Mouse (Mus musculus): ENCODE data around the gene Lrrc36. TPM values are rescaled to one million over a fixed set of nuclear protein-coding genes. Genes with fewer than 3 reads are reported as not detected.

Gene Lrrc36
- polyA plus RNA-seq, 1 experiment: 7.5 TPM

DNA sequence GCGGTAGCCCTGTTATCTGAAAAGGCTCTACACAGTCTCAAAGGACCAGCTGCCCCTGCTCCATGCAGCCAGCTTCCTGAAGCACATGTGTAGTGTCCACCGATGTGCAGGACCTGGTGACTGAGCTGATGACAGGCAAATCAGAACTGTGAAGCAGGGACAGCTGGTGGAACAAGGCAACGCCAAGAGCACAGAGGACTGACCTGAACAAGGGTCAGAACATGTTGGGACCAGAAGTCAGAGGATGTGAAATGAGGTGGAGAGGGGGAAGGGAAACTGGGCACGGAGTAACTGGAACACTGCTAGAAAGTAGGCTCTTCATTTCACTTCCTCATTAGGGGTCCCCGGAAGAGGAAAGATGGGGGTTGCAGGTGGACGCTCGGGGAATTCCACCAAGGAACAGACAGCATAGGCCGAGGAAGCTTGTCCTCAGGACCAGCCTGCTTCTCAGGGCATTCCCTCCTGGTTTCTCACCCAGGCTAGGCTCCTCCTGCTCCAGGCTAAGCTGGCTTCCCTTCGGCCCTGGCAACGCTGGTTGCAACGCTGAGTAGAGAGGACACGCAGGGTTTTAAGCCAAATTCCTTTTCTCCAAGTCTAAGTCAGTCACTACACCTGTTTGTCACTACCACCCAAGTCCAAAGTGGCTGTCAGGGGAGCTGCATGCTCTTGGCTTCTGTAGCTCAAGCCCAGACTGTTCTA lies 20.1 kb upstream of the Lrrc36 start:
- TF ChIP-seq CTCF (IDR thresholded peaks at IDR 0.05; ENCODE audit: insufficient read depth, low read length) (no peak), POLR2A (IDR thresholded peaks at IDR 0.05; ENCODE audit: borderline replicate concordance, extremely low read depth, low read depth, low read length) (no peak)
- Histone ChIP-seq H3K4me1 (ENCODE audit: control insufficient read depth, insufficient read depth, low read length) (peaks cover 8% of the 10 kb centered on the region), H3K4me3 (replicated peaks; ENCODE audit: extremely low read depth, low read depth, low read length) (no peak overlapping the region)
- no peak for DNase-seq
- WGBS: 67% methylated on average over 12 of the region's 12 CpGs

DNA sequence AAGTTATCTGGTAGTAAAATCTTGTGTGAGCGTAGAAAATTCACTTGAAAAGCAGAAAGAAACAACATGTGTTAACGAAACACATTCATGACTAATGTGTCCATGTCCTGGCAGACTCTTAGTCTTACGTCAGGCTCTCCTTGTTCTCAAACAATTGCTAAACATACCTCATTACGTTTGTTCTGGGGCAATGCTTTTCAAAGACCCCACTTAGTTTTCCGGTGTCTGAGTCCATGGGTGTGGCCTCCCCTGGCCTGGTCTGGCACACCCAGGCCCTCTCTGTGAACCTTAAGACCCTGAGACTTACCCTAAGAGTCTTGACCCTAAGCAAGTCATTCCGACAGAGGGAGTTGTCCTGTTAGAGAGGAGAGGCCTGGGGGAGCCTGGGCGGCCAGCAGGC lies 19.5 kb upstream of the Lrrc36 start:
- Histone ChIP-seq H3K4me3 (replicated peaks; ENCODE audit: extremely low read depth, low read depth, low read length) (no peak overlapping the region), H3K4me1 (ENCODE audit: control insufficient read depth, insufficient read depth, low read length) (peaks cover 8% of the 10 kb centered on the region)
- whole genome bisulfite sequencing: 53% methylated on average over 7 of the region's 7 CpGs
- DNase-seq: peak; percentile 21
- TF ChIP-seq CTCF (IDR thresholded peaks at IDR 0.05; ENCODE audit: insufficient read depth, low read length) (no peak), POLR2A (IDR thresholded peaks at IDR 0.05; ENCODE audit: borderline replicate concordance, extremely low read depth, low read depth, low read length) (no peak)

DNA sequence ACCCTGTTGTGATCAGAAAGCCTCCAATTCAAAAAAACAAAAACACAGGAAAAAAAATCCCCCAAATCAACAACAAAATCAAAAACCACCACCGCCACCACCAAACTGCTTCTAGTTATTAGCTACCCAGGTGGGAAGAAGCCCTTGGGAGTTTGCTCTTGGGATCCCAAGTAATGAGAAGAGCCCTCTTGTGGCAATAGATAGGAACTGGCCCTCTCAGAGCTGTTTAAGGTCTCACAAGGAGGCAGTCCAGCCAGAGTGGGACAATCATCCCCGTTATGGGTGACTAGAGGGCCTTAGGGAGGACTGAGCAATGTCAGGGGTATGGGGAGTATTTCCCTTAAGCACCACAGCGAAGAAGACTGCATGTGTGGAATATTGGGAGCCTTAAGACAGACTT lies 15.6 kb upstream of the Lrrc36 start:
- Histone ChIP-seq H3K4me1 (ENCODE audit: control insufficient read depth, insufficient read depth, low read length) (peaks cover 5% of the 10 kb centered on the region; the same call in 1 of the 2 replicates), H3K4me3 (replicated peaks; ENCODE audit: extremely low read depth, low read depth, low read length) (no peak overlapping the region)
- no peak for DNase-seq
- TF ChIP-seq CTCF (IDR thresholded peaks at IDR 0.05; ENCODE audit: insufficient read depth, low read length): peak; percentile 34; the same call in 1 of the 2 replicates
- TF ChIP-seq POLR2A (IDR thresholded peaks at IDR 0.05; ENCODE audit: borderline replicate concordance, extremely low read depth, low read depth, low read length): no peak
- WGBS: 31% methylated on average over 3 of the region's 3 CpGs

DNA sequence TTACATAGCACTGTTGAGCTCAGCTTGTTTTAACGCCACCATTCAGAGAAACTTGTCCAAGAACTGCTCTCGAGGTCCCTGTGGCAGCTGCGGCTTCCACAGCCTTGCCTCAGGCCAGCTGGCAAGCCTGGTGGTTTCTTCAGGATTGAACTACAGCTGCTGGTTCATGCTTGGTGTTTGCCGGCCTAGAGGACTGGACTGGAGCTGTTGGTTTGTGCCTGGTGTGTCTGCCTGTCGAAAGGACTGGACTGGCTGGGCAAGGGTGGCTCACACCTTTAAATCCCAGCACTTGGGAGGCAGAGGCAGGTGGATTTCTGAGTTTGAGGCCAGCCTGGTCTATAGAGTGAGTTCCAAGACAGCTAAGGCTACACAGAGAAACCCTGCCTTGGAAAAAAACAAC lies 13.4 kb upstream of the Lrrc36 start:
- TF ChIP-seq POLR2A (IDR thresholded peaks at IDR 0.05; ENCODE audit: borderline replicate concordance, extremely low read depth, low read depth, low read length) (no peak), CTCF (IDR thresholded peaks at IDR 0.05; ENCODE audit: insufficient read depth, low read length) (no peak)
- Histone ChIP-seq H3K4me3 (replicated peaks; ENCODE audit: extremely low read depth, low read depth, low read length) (no peak overlapping the region), H3K4me1 (ENCODE audit: control insufficient read depth, insufficient read depth, low read length) (no peaks in the 10 kb centered on the region)
- 91% methylated on average over 5 of the region's 5 CpGs for WGBS
- no peak for DNase-seq

DNA sequence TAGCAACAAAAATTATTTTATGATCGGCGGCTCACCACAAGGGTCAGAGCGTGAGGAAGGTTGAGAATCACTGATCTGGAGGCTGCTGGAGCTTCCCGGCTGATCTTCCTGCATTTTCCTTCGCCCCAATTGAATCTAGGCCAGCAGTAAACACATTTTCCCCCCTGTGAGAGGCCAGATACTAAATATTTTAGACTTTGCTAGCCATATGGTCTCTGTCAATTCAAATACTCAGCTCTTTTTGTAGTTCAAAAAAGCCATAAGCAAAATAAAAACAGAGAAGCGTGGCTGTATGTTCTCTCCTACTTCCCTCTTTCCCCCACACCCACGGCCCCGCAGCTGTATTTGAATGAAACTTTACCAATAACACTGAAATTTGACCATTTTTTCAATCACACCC lies 9.9 kb upstream of the Lrrc36 start:
- Histone ChIP-seq H3K4me1 (ENCODE audit: control insufficient read depth, insufficient read depth, low read length) (no peaks in the 10 kb centered on the region), H3K4me3 (replicated peaks; ENCODE audit: extremely low read depth, low read depth, low read length) (no peak overlapping the region)
- WGBS: 67% methylated on average over 8 of the region's 8 CpGs
- TF ChIP-seq CTCF (IDR thresholded peaks at IDR 0.05; ENCODE audit: insufficient read depth, low read length): no peak
- TF ChIP-seq POLR2A (IDR thresholded peaks at IDR 0.05; ENCODE audit: borderline replicate concordance, extremely low read depth, low read depth, low read length): no peak
- no peak for DNase-seq

DNA sequence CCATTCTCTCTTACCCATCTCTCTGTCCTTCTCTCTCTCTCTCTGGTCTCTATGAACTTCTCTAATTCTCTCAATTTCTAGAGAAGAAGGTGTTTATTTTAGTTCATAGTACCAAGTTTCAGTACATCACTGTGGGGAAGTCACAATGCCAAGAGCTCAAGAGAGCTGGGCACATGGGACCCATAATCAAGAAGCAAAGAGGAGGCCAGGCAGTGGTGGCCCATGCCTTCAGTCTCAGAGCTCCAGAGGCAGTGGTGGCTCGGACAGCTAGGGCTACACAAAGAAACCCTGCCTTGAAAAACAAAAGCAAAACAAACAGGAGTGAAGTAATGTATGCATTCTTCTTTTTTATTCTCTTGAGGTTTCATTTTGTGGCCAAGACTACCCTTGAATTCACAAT lies 8.9 kb upstream of the Lrrc36 start:
- TF ChIP-seq POLR2A (IDR thresholded peaks at IDR 0.05; ENCODE audit: borderline replicate concordance, extremely low read depth, low read depth, low read length) (no peak), CTCF (IDR thresholded peaks at IDR 0.05; ENCODE audit: insufficient read depth, low read length) (no peak)
- H3K4me3 ChIP-seq (replicated peaks; ENCODE audit: extremely low read depth, low read depth, low read length): no peak overlapping the region
- no peaks in the 10 kb centered on the region for H3K4me1 ChIP-seq (ENCODE audit: control insufficient read depth, insufficient read depth, low read length)
- 79% methylated on average over 1 of the region's 1 CpGs for WGBS
- no peak for DNase-seq

DNA sequence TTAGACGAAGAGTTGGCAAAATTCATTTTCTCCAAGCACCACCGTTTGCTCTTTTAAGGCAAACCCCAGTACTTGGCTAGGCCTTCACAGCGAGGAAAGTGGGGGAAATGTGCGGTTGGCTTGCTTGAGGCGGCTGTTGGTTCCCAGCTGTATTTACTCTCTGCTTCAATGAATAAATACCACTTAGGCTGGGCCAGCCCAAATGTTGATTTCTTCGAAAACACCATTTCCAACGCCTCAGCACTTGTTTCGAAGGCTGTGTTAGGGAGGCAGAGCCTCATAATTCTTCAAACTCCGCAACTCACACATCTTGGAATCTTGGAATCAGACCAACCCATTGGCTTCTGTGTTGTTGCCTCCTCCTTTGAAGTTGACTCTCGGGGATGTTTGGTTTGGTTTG lies 7.0 kb upstream of the Lrrc36 start:
- no peak for TF ChIP-seq POLR2A (IDR thresholded peaks at IDR 0.05; ENCODE audit: borderline replicate concordance, extremely low read depth, low read depth, low read length)
- no peak for DNase-seq
- no peaks in the 10 kb centered on the region for H3K4me1 ChIP-seq (ENCODE audit: control insufficient read depth, insufficient read depth, low read length)
- no peak overlapping the region for H3K4me3 ChIP-seq (replicated peaks; ENCODE audit: extremely low read depth, low read depth, low read length)
- 49% methylated on average over 10 of the region's 10 CpGs for WGBS

DNA sequence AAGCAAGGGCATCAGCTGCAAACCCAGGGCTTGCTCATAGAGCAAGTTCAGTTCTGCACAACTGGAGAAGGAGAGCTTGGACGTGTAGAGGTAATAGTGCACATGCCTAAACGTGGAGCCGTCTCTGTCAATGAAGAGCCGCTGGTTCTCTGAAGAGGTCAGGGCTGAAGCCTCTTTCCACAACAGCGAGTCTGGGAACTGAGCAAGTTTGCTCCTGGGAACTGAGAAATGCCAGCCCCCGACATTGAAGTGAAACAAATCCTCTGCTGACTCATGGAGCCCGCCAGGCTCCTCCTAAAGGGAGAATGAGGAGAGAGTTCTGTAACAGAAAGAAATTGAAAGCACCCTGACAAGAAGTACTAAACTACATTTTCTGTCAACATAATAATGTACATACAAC lies 5.0 kb upstream of the Lrrc36 start:
- no peak for DNase-seq
- TF ChIP-seq POLR2A (IDR thresholded peaks at IDR 0.05; ENCODE audit: borderline replicate concordance, extremely low read depth, low read depth, low read length) (no peak), CTCF (IDR thresholded peaks at IDR 0.05; ENCODE audit: insufficient read depth, low read length) (no peak)
- Histone ChIP-seq H3K4me1 (ENCODE audit: control insufficient read depth, insufficient read depth, low read length) (0 out of 2 replicates have a peak, but pooled peaks cover 3% of the 10 kb centered on the region), H3K4me3 (replicated peaks; ENCODE audit: extremely low read depth, low read depth, low read length) (no peak overlapping the region)
- WGBS: 54% methylated on average over 7 of the region's 7 CpGs

DNA sequence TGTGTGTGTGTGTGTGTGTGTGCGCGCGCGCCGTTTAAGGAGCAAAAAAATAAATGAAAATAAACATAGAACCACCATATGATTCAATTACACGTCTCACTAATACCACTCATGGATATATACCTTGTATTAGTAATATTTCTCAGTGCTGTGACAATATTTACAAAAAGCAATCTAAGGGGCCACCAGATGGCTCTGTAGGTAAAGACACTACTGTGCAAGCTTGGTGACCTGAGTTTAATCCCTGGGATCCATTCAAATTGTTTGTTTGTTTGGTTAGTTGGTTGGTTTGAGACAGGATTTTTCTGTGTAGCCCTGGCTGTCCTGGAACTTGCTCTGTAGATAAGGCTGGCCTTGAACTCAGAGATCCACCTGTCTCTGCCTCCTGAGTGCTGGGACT lies 3.4 kb upstream of the Lrrc36 start:
- no peak for TF ChIP-seq CTCF (IDR thresholded peaks at IDR 0.05; ENCODE audit: insufficient read depth, low read length)
- no peak for TF ChIP-seq POLR2A (IDR thresholded peaks at IDR 0.05; ENCODE audit: borderline replicate concordance, extremely low read depth, low read depth, low read length)
- Histone ChIP-seq H3K4me1 (ENCODE audit: control insufficient read depth, insufficient read depth, low read length) (0 out of 2 replicates have a peak, but pooled peaks cover 3% of the 10 kb centered on the region), H3K4me3 (replicated peaks; ENCODE audit: extremely low read depth, low read depth, low read length) (no peak overlapping the region)
- WGBS: 93% methylated on average over 6 of the region's 6 CpGs
- no peak for DNase-seq

DNA sequence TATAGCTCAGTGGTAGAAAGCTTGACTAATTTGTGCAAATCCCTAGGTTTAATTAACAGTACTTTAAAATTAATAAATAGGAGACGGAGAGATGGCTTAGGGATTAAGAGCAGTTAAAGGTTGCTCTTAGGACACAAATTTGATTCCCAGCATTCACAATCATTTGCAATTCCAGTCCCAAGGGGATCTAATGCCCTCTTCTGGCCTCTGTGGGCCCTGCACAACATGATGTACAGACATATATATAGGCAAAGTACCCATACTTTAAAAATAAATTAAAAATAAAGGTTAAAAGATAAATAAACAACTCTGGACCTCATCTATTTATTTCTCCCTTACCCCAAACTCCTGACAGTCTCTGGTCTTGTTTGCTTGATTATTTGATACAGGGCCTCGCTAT lies 5.6 kb downstream of the Lrrc36 start:
- Histone ChIP-seq H3K4me3 (replicated peaks; ENCODE audit: extremely low read depth, low read depth, low read length) (no peak overlapping the region), H3K4me1 (ENCODE audit: control insufficient read depth, insufficient read depth, low read length) (no peaks in the 10 kb centered on the region)
- DNase-seq: no peak
- WGBS: 96% methylated on average over 2 of the region's 2 CpGs
- TF ChIP-seq CTCF (IDR thresholded peaks at IDR 0.05; ENCODE audit: insufficient read depth, low read length): no peak
- TF ChIP-seq POLR2A (IDR thresholded peaks at IDR 0.05; ENCODE audit: borderline replicate concordance, extremely low read depth, low read depth, low read length): no peak

Data from lung, adult 2 months (tissue).